Mouse (Mus musculus): ENCODE measurements at regions not wholly inside any gene's neighbourhood (a gene's known extent, or its start where the extent isn't known, plus 50 kb on each side); places are given as distances from the start of the nearest gene placed in this dataset.

DNA sequence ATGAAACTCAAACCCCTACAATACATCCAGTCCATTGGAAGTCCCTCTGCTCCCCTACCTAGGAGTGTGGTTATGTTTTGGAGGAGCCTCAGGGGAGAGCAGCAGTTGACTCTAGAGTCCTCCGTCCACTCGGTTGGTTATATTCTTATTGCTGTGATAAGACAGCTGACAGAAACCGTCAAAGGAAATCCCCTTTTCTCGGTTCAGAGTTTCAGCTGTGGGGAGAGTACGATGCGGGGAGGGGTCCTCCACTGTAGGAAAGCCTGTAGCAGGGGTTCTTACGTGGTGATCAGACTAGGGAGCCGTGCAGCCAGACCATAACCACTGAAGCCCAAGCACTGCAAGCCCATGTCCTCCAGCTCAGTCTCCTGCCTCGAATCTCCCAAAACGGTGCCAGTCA, 137.5 kb downstream of the Ptpn20 start:
- no peak for TF ChIP-seq POLR2A (IDR thresholded peaks at IDR 0.05; ENCODE audit: insufficient read depth, low read length)
- no peak for TF ChIP-seq CTCF (IDR thresholded peaks at IDR 0.05; ENCODE audit: low read depth, low read length)

Data from ES-Bruce4 (cell line).